Mouse (Mus musculus) megakaryocyte, embryonic 14.5 days (primary cell): ENCODE data around the gene Ppp3r2. TPM values are rescaled to one million over a fixed set of nuclear protein-coding genes. Genes with fewer than 3 reads are reported as not detected.

Experiments used
- H3K27me3 ChIP-seq: replicated peaks from 2 replicates; pipeline ENCODE3; 2012; ENCODE audit warnings: inconsistent platforms
- H3K36me3 ChIP-seq: replicated peaks from 2 replicates; pipeline ENCODE3; 2012; ENCODE audit warnings: low read length, inconsistent platforms, mixed read lengths
- H3K4me1 ChIP-seq: 2 replicates; pipeline ENCODE4 v1.6.1; 2012; ENCODE audit warnings: inconsistent platforms
- H3K4me3 ChIP-seq: replicated peaks from 2 replicates; pipeline ENCODE3; 2012; ENCODE audit warnings: moderate library complexity, mild to moderate bottlenecking, inconsistent platforms
- H3K9me3 ChIP-seq: 2 replicates; pipeline ENCODE4 v1.6.1; 2012; ENCODE audit warnings: inconsistent platforms
- FLI1 ChIP-seq: IDR thresholded peaks from 2 replicates; pipeline ENCODE4 v1.6.1; 2012; ENCODE audit warnings: low read length, inconsistent platforms, mixed read lengths
- GATA1 ChIP-seq: IDR thresholded peaks from 3 replicates; pipeline ENCODE4 v1.6.1; 2012; ENCODE audit warnings: mixed read lengths, low read length, inconsistent platforms, borderline replicate concordance
- polyA plus RNA-seq: library from polyadenylated mRNA; stranded (reverse); fragments of >175 nt; gene quantifications from 2 replicates; pipeline ENCODE4 v1.2.3, GENCODE M21; 2012; ENCODE audit warnings: low replicate concordance; ENCODE audit not compliant: insufficient read depth

Gene Ppp3r2
- not detected in 2 replicates for polyA plus RNA-seq

DNA sequence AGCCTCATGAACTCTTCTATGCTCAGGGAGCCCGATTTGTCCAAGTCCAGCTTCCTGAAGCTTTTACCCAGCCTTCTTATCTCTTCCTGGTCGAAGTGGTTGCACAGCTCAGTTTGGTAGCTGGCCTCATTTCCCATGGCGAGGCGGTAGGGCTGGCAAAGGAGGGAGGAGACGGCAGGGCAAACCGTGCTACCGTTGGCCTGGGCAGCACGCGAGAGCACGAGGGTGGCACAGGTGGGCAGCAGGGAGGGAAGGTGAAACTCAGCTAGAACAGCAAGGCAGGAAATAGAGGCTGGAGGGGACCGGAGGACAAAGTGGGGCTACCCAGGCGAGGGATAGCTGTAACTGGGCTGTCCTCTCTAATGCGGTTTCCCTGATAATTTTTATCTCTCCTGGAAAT is at the start of gene Ppp3r2:
Ppp3r2 (minus strand) TSS at position 213 of the 400 bp plus-strand sequence.
- H3K4me1 ChIP-seq: peaks cover 7% of the 10 kb centered on the region
- H3K36me3 ChIP-seq: no peaks in the 10 kb centered on the region
- H3K4me3 ChIP-seq: peak within 1 kb of the TSS; percentile 9
- no peak for TF ChIP-seq FLI1
- no peak for TF ChIP-seq GATA1
- no peaks in the 10 kb centered on the region for H3K27me3 ChIP-seq
- peaks cover 7% of the 10 kb centered on the region; the same call in 1 of the 2 replicates for H3K9me3 ChIP-seq

DNA sequence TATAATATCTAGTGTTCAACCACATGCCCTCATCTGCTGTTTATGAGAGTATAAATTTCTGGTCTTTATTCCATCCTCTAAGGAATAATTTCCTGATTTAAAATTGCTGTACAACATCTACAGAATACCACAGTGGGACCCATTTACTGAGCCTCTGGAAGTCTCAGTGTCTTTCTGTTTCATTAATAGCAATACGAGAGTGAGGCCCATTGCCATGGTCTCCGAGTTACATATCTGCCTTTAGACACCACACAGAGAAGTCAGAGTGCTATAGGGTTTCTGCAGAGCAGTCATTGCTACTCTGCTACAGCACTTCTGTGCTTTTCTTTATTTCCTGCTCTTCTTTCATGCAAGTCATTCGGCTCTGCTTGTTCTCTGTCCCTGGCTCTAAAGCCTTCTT is 47.5 kb upstream of the Ppp3r2 start:
- H3K4me3 ChIP-seq: no peak overlapping the region
- no peaks in the 10 kb centered on the region for H3K4me1 ChIP-seq
- H3K27me3 ChIP-seq: no peaks in the 10 kb centered on the region
- H3K9me3 ChIP-seq: no peaks in the 10 kb centered on the region
- TF ChIP-seq FLI1 (no peak), GATA1 (no peak)
- no peaks in the 10 kb centered on the region for H3K36me3 ChIP-seq

DNA sequence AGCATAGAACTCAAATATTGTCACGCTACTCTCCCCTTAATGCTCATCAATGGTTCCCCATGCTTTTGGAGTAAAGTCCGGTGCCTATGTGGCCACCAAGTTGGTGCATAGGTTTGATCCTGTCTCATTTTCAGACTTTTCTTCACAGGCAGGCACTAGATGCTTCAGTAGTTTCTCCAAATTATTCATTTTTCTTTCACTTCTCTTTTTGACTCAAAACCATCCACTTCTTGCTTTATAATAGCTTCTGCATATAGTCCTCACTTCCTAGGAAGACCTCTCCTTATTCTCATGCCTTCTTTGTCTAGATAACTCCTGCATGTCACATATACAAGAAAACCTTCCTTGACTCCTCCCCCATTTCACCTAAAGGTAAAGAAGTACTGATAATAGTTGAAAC is 42.1 kb upstream of the Ppp3r2 start:
- no peak for TF ChIP-seq GATA1
- no peak for TF ChIP-seq FLI1
- H3K36me3 ChIP-seq: no peaks in the 10 kb centered on the region
- H3K4me3 ChIP-seq: no peak overlapping the region
- no peaks in the 10 kb centered on the region for H3K9me3 ChIP-seq
- H3K4me1 ChIP-seq: no peaks in the 10 kb centered on the region
- H3K27me3 ChIP-seq: no peaks in the 10 kb centered on the region

DNA sequence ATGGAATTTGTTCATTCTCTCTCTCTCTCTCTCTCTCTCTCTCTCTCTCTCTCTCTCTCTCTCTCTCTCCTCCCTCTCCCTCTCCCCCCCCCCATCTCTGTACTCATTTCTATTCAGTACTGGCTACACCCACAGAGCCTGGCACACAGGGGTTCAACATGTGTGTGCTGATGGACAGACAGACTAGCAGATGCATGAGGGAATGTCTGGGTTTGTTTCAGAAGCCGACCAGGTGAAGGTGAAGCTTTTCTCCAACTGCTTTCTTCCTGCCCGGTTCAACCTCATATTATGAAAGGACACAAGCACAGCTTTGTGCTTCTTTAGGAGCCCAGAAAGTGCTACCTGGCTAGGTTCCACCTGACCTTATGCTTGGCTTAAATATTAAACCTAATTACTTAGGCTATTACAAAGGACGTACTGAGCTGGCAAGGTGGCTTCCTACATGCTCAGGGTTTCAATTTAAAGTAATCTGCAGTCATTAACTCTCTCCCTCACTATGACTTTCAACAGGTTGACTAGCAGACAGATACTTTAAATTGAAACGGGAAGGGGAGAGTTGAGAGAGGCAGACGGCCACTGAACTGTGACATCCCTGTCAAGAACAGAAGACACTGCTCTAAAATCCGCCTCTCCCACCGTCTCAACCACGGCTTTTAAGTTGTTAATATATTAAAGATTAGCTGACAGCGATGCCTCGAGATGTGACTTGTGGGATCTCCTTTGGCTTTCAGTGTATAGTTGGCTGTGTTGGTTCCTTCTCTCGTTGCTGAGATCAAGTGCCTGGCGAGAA is 9.8 kb upstream of the Ppp3r2 start:
- TF ChIP-seq GATA1: no peak
- no peaks in the 10 kb centered on the region for H3K36me3 ChIP-seq
- H3K4me1 ChIP-seq: 0 out of 2 replicates have a peak, but pooled peaks cover 3% of the 10 kb centered on the region
- H3K27me3 ChIP-seq: peaks cover 1% of the 10 kb centered on the region
- H3K9me3 ChIP-seq: no peaks in the 10 kb centered on the region
- no peak overlapping the region for H3K4me3 ChIP-seq

DNA sequence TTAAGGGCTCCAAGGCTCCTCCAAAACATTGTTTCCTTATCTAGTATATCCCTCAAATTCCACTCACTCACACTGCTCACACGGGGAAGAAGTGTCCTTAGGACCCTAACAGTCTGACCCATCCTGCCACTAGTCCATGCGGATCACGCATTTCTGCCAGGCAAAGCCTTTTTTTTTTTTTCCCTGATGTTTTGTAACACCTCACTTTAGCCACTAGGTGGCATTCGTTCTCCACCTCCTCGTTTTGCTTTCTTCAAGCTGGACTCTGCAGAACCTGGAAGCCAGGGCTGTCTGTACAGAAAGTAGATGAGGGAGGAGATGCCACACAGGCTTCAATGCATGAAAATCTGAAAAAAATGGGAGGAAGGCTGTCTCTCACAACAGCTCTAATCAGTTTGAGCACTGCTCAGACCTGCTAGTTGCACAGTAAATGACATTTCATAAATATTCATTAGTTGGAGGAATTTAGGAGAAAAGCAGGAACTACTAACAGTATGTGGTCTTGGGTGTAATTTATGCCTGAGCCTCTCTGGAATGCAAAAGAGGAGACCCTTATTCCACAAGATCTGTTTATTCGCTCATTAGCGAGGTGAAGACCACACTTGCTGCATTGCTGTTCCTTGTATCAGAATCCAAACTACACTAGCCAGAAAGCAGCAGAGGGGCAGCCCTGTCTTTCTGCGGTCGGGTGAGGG is 6.9 kb upstream of the Ppp3r2 start:
- no peak for TF ChIP-seq FLI1
- Histone ChIP-seq H3K36me3 (no peaks in the 10 kb centered on the region), H3K9me3 (no peaks in the 10 kb centered on the region), H3K4me1 (0 out of 2 replicates have a peak, but pooled peaks cover 3% of the 10 kb centered on the region), H3K27me3 (peaks cover 1% of the 10 kb centered on the region), H3K4me3 (no peak overlapping the region)

DNA sequence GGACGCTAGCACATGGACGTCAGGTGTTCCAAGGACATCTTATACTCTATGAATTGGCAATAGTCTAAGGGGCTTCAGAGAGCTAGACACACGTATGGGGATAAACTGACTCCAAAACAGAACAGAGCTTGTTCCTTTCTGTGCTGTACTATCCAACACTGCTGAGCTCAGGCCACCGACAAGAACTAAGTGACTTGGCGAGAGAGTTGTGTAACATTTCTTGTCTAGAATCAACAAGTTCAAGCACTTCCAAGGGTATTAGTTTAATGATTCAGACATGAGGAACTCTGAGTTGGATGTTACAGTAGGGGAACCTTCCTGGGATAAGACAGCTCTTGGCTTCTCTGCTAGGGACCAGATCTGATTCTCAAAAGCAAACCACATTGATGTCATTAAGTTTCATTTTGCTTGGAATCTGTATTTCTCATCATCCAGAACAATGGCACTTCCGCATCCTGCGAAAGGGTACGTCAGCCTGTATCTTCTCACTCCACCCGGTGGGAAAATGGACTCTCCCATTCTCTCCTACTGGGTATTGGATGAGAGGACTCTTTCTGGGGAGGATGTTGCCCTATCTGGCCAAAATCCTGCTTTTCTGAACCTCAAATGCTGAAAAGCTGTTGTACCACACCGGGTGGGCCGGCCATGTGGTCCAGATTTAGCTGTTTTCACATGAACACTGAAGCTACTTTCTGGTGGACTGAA is 1.5 kb downstream of the Ppp3r2 start:
- Histone ChIP-seq H3K9me3 (peaks cover 7% of the 10 kb centered on the region; the same call in 1 of the 2 replicates), H3K27me3 (no peaks in the 10 kb centered on the region), H3K4me3 (no peak overlapping the region), H3K4me1 (peaks cover 7% of the 10 kb centered on the region), H3K36me3 (no peaks in the 10 kb centered on the region)
- TF ChIP-seq FLI1: no peak
- no peak for TF ChIP-seq GATA1

DNA sequence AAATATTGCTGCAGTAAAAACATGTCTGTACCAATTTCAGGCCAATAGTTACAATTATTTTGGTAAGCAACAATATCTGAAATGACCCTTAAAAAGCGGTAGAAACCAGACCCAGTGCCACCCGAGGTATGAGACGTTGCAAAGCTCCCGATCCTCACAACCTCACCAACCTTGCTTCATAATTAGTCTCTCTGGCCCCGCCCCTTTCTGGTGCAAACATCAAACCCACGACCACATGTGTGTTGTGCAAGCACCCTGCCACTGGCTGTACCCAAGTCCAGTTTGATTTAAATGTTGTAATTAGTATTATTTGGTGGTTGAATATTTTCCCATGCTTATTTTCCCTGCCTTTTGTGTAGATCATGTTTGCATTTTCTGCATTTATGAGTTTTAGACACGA is 5.0 kb downstream of the Ppp3r2 start:
- Histone ChIP-seq H3K4me1 (peaks cover 5% of the 10 kb centered on the region), H3K27me3 (no peaks in the 10 kb centered on the region), H3K9me3 (peaks cover 6% of the 10 kb centered on the region; the same call in 1 of the 2 replicates), H3K36me3 (no peaks in the 10 kb centered on the region), H3K4me3 (no peak overlapping the region)
- TF ChIP-seq GATA1 (no peak), FLI1 (no peak)

DNA sequence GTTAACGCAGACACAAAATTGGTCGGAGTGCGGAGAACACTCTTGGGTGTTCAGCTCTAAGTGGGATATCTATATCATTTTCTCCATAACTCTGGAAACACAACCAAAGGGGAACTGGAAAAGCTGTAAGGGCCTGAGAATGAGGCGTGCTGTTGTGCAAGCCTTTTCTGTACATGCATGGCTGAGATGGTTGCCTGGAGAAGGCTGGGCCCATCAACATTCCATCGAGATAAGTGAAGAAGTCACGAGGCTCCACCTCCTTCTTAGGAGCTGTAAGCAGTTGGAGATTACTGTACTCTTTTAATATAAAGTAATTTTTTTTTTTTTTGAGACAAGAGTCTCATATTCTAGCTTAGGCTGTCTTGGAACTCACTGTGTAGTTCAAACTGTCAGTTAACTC is 5.8 kb downstream of the Ppp3r2 start:
- no peaks in the 10 kb centered on the region for H3K27me3 ChIP-seq
- H3K4me1 ChIP-seq: no peaks in the 10 kb centered on the region
- no peak overlapping the region for H3K4me3 ChIP-seq
- no peaks in the 10 kb centered on the region for H3K36me3 ChIP-seq
- TF ChIP-seq FLI1 (no peak), GATA1 (no peak)
- no peaks in the 10 kb centered on the region for H3K9me3 ChIP-seq

DNA sequence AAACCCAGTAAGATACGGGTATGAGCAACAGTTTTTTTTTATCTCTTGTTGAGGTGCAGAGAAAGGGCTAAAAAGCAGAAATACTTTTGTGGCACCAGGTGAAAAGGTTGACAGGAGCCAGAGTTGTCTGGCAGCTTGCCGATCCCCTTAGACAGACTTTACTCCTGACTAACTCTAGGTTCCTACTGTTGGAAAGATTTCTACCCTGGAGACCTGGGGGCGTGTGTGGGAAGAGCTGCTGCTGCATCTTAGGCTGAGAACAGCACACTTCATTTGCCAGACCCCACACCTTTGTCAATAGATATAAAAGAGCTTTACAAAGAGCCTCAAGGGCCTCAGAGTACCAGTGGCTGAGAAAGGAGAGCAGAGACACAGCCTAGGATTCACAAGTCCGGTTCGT is 17.0 kb downstream of the Ppp3r2 start:
- no peaks in the 10 kb centered on the region for H3K27me3 ChIP-seq
- H3K9me3 ChIP-seq: no peaks in the 10 kb centered on the region
- H3K4me3 ChIP-seq: no peak overlapping the region
- H3K4me1 ChIP-seq: no peaks in the 10 kb centered on the region
- peaks cover 52% of the 10 kb centered on the region for H3K36me3 ChIP-seq
- no peak for TF ChIP-seq FLI1

DNA sequence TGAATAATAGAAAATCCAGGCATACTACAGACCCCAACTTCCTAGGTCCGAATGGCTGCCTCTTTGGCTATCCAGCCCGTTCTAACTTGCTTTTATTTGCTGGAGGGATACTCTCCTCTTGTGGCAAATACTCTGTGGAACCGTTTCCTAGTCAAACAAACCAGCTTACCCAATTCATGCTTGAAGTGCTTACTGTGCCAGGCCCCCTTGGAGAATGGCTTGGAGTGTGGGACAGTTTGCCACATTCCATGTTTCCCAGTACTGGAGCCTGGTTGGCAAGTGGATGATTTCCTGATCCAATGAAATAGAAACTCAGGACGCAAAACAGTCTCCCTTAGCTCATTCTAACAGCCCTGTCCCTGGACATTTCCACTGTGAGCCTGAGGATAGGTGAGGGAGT is 19.6 kb downstream of the Ppp3r2 start:
- H3K27me3 ChIP-seq: no peaks in the 10 kb centered on the region
- TF ChIP-seq FLI1 (no peak), GATA1 (no peak)
- no peak overlapping the region for H3K4me3 ChIP-seq
- H3K9me3 ChIP-seq: no peaks in the 10 kb centered on the region
- peaks cover 78% of the 10 kb centered on the region for H3K36me3 ChIP-seq
- no peaks in the 10 kb centered on the region for H3K4me1 ChIP-seq
